Mouse (Mus musculus): ENCODE measurements around the gene Prss54.
"Not testable (repeated sequence)": the region's sequence is repeated elsewhere in the genome, so short reads cannot be mapped to it uniquely, and the experiment has no call there.

Gene Prss54

DNA sequence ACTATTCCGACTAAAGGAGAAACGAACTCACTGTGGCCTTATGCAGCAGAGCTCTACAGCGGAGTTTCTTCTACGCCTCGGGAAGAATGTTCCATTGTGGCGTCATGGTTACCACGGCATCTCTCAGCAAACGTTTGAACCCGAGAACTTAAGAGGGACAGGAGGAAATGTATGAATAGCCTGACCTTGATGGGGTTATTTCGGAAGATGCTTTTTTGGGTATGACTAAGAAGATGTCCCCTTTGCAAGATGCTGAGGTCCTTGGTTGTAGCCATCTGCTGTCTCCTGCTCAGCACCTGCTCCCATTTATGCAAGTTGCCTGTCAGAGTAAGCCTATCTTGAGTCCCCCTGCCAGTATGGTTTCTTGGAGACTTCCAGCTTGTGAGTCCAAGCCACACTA lies at the start of gene Prss54:
Prss54 (minus strand) TSS at position 101 of the 400 bp plus-strand sequence.
- no peak for DNase-seq

DNA sequence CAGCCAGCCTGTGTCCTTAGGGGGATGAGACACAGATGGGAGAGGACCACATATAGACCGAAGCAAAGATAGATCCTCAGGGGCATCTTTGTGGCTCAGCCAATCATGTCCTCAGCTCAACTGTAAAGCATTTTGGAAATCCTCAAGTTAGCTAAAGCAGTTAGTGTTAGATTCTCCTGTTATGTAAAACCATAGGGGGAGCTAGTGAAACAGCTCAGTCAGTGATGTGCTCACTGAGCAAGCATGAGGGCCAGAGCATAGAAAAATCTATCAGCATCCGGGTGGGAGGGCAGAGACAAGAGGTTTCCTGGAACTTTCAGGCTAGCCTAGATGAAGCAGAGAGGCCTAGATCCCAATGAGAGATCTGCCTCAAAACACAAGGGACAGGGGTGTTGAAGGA lies 48.7 kb upstream of the Prss54 start:
- DNase-seq = no peak

DNA sequence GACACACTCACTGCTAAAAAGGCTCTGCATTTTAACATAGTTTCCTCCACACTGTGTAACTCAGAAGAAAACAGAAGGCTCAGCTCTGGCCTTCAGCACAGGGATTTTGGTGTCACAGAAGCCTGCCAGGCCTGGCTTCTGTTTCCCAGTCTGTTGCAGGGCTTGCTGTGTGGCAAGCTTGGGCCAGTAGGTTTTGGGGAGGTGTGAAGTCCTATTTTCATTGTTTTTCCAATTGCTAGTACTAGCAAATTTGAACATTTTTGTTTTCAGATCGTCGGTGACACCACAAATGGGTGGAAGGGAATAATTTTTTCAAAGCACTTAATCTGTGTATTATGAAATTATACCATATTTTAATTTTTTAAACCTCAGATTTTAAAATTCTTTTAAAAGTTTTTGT lies 43.9 kb upstream of the Prss54 start:
- DNase-seq = no peak

DNA sequence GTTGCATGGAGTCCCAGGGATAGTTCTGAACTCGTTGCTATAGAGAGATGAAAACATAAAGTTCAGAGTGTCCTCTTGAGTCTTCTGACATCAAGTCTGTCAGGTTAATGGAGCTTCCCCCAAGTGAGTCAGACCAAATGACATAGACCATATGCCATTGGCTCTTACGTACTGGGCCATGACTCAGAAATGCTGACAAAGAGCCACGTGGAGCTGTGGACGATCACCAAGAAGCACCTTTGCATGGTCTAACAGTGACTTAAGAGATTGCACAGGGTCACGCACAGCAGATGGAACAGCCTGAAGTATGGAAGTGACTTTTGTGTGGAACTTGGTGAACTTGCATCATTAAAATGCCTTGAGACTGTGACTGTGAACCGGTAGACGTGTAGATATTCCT lies 40.2 kb upstream of the Prss54 start:
- DNase-seq = no peak

DNA sequence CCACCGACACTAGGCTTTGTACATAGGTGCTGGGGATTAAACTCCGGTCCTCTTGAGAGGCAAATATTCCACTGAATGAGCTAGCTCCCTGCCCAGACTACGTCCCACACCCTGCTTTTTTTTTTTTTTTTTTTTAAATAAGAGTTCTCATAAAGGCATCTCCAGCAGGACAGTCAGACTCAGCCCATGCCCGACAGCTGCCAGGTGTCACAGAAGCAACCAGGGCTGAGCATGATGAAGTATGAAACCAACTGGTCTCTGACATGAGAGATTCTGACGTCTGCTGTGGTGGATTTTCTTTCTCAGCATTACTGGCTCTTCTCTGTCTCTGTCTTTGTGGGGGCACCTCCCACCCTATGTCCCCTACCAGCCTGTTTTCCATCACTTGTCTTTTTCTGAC lies 35.6 kb upstream of the Prss54 start:
- no peak for DNase-seq

DNA sequence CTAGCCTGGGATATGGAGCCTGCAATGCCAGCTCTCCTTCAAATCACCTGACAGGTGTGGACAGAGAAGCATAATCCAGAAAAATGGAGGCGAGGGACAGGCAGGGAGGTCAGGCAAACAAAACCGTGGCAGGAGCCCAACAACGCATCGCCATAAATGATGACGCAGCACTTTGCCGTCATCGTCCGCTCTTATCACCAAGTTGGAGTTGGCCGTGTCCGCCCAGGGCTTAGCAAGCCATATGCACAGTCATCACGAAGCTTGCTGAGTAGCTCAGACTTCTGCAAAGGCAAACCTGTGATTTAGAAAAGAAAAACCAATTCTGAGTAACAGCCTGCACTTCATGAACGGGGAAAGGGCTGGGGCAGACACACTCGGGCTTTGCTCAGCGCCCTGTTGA lies 34.6 kb upstream of the Prss54 start:
- no peak for DNase-seq

DNA sequence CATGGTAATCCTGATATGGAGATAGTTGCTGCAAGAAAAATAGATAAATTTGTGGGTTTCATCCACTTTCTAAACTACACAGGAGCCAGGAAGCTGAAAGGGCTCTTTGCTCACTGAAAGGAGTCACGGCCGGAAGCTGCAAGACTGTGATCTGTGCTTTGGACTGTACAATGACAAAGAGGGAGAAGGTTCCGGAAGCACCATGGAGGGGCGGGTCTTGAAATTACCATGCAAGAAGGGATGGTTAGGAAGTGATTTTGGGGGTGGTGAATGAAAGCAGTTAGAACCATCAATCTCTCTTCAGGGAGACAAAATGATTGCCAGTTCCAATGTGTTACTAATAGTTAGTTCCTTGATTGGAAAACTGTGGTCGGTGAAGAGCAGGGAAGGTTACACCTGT lies 33.3 kb upstream of the Prss54 start:
- no peak for DNase-seq

DNA sequence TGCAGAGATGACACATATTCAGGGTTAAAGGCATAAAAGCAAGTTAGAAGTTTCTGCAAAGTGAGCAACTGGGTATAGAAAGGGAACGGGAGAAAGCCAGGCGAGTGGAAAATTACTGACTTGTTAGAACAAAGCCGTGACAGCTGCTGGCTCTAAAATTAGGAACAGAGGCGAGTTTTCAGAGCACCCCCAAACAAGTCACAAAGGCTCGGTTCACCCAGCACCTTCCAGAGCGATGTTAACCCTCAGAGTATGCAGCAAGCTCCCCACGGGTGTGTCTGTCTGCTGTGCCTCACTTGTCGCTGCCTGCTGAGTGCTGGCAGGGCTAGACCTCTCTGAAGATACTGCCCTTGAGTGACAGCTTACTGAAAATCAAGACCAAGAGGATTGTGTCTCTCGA lies 31.1 kb upstream of the Prss54 start:
- DNase-seq = no peak

DNA sequence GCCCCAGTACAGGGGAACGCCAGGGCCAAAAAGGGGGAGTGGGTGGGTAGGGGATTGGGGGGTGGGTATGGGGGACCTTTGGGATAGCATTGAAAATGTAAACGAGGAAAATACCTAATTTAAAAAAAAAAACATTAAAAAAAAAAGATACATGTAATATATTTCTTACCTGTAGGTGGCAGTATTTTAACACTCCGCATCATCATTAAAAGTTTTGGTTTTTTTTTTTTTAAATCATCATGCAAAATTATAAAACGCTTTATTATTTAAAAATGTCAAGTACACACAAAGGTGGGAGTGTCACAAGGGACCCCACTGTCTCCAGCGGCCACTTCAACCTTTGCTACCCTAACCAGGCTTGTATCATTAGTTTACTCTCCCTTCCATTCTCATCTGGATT lies 30.4 kb upstream of the Prss54 start:
- DNase-seq = not testable (repeated sequence)

DNA sequence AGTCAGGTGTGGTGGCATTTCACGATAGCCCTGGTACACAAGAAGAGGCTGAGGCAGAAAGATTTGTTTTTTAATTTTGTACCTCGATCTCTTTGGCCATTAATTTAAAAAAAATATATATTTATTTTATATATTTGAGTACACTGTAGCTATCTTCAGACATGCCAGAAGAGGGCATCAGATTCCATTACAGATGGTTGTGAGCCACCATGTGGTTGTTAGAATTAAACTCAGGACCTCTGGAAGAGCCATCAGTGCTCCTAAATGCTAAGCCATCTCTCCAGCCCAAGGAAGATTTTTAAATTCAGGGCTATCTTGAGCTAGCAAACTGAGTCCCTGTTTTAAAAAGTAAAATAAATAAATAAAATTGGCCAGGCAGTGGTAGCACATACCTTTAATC lies 26.0 kb upstream of the Prss54 start:
- DNase-seq = no peak

DNA sequence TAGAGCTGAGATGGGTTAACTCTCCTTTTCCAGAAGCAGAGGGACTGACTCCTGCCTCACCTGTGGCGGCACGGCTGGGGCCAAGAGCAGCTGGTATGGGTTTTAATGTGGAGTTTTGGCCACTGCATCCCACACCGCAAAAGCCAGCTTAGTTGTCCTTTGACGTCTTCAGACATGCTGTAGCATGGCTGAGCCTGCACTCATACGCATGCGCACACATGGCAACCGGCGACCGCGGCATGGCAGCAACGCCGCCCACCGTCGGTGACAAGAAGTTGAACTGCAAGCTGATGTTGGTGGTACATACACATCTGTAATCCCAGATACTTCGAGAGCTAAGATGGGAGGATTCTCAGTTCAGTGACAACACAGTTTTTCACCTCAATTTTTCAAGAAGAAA lies 25.2 kb upstream of the Prss54 start:
- DNase-seq = peak in 1 of 2 experiments; percentile 15

DNA sequence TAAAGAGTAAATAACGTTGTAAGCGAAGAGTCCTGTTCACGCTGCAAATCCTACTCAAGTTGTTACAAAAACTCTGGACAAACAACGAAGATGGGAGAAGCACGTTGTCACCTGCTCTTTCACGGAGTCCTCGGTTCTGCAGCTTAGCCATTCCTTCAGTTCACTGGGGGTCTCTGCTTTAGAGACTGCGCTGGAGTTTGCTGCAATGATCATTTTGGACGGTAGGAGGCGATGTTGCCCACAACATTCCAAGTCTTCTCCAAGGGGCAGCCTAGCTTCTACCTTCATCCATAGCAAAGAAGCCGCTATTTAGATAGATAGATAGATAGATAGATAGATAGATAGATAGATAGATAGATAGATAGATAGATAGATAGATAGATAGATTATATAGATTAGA lies 23.7 kb upstream of the Prss54 start:
- DNase-seq = peak; percentile 81 to 85

DNA sequence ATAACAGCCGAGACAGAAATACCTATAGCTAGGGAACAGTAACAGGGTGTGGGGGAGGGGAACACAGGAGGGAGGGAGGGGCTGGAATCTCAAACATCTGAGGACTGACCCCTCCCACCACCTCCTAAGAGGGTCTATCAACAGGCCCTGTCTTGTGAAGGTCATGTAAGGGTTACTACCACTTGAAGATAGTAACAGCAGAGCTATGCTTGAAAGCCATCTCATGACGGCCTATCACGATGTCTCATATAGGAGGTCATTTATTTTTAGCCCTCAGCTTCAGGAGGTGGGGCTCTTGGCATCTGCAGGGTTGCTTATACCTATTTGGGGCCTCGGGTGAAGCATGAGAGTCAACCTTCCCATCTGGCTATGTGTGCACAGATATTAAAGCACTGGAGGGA lies 20.7 kb upstream of the Prss54 start:
- no peak for DNase-seq

DNA sequence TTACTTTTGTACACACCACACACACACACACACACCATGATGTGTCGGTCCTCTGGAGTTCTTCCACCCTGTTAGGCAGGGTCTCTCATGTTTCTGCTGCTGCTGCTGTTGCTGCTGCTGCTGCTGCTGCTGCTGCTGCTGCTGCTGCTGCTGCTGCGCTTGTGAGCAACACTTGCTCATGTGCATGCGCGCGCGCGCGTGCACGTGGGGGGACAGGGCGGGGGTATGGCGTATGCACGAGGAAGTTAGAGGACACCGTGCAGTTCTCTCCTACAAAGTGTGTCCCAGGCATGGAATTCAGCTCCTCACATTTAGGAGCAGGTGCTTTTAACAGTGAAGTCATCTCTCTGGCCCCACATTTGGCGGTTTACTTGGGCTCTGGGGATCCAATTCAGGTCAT lies 19.0 kb upstream of the Prss54 start:
- no peak for DNase-seq

DNA sequence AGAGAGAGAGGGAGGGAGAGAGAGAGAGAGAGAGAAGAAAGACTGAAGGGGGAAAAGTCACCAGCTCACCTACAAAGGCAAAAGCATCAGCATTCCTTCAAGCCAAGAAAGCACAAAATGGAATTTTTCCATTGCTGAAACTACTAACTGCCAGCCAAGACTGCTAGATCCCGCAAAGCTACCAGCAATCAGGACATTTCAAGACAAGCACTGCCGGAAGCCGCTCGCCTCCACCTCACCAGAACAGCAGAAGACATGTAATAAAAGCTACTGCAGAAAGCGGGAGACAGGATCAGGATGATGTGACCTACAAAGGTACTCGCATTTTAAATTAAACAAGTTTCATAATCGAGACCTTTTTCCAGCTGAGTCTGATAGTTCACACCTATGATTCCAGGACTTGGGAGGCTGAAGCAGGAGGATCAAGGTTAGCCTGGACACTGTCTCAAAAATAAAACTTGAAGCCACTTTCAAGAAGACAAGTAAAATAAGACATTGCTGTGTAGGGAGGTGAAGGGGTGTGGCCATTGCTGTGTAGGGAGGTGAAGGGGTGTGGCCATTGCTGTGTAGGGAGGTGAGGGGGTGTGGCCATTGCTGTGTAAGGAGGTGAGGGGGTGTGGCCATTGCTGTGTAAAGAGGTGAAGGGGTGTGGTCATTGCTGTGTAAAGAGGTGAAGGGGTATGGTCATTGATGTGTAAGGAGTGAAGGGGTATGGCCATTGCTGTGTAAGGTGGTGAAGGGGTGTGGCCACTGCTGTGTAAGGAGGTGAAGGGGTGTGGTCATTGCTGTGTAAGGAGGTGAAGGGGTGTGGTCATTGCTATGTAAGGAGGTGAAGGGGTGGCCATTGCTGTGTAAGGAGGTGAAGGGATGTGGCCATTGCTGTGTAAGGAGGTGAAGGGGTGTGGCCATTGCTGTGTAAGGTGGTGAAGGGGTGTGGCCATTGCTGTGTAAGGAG lies 17.6 kb upstream of the Prss54 start:
- DNase-seq = no peak

DNA sequence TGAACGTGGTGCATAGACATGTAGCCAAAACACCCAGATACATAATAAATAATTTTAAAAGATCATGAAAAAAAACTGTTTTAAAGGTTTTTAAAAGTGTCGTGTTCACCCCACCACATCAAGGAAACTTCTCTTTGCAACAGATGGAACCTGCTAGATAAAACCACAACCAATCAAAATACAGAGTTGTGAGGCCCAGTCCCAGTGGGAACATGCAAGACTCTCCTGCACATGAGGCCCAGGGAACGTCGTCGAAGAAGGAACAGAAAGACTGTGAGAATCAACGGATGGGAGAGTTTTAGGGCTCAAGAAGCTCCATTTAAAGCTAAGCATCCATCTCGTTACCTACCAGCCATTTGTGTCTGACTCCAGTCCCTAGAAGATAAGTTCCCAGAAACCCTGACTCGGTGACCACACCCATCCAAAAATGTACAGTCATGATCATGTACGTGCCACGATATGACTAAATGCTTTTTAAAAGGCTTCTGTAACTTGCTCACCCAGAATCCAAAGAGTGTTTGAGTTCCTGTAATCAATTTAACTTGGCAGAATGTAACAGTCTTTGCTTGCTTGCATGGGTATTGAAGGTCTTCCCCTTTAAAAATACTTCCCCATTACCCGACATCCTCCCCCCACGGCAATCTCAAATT lies 16.1 kb upstream of the Prss54 start:
- DNase-seq = no peak

DNA sequence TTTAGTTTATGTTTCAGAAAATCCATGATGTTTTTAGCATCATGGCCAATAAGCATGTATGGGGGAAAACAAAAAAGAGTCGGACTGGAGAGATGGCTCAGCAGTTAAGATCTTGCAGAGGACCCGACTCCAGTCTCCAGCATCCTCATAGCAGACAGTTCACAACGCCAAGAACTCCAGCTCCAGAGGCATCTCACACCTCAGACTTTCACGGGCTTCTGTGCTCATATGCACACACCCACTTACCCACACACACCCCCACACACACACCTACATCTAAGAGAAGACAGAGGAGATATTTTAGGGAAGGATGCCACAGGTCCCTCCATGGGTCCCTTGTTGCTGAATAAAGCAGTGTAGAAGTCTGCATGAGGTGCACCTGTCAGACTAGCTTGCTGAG lies 14.4 kb upstream of the Prss54 start:
- DNase-seq = no peak

DNA sequence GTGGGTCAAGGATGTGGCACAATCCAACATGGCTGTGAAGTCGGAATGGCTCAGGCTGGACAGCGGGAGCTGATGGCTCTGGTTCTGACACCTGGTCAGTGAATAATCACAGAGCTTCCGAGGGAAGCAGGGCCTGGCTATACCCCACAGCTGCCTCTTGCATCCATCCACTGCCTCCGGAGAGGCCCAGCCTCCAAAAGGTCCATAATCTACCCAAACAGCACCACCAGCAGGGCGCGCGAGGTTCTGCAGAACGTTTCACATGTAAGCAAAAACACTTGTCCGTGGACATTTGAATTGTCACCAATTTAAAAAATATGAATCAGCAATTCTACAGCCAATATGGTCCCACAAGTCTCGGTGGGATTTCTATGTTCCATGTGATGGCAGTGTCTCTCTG lies 13.1 kb upstream of the Prss54 start:
- no peak for DNase-seq

DNA sequence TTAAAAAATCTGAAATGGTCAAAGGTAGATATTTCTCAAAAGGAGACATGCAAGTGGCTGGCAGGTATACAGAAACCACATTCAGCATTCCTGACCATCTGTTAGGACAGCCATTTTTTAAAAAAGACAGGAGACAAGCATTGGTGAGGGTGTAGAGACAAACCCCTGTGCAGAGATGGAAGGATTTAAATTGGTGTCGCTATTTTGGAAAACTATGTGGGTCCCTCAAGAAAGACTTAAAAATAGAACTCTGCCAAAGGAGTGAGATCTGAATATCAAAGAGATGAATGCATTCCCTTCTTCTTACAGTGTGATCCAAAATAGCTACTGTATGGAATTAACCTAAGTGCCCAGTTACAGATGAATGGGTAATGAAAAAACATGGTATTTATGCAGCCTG lies 11.2 kb upstream of the Prss54 start:
- DNase-seq = no peak

DNA sequence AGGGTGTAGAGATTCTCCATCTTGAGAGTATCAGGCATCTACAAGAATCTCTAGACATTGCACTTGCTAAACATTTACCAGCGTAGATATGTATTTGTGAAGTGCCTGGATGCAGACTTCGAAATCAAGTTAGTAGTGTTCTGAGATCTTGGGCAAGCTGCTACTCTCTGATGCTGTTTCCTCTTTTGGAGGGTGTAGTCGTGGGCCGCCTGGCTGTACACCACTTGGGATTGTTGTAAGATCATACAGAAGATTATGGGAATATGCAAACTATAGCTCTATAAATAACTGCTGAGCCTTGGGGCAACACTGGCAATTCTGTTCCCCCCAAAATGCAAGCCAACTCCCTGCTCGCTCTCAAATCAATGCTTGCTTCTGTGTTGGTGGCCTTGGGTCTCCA lies 3.0 kb downstream of the Prss54 start:
- DNase-seq = no peak

DNA sequence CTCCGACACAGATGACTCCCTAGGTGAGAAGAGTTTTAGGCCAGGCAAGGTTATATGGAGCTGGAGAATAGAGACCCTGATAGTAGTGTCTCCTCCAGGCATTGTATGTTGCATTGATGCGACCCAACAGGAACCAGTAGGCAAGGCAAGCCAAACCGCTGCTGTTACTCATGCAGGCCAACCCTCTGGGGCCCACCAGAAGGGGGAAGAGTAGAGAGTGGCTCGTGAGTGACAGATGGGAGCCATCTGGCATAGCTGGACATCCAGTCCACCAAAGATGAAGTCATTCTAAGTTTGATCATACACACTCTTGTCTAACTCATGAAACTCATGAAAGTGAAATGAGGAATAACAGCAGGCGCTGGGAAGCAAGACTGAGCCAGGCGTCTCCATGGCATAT lies 9.3 kb downstream of the Prss54 start:
- DNase-seq = no peak

DNA sequence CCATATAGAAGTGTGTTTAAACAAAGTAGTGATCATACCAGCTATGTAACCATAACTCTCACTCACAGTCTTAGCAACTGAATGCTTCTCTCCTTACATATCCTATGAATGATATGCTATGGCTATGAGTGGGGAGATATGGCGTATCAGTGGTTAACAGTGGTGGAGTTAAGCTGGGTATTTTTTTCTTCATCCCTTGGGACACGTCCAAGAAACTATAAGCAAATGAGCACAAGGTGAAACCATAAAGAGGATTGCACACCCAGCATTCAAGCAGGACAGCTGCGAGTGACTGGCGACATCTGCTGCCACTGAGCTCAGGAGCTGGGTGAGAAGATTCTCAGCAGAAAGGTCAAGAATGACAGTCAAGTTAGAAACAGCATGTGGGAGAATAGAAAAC lies 9.9 kb downstream of the Prss54 start:
- DNase-seq = no peak

DNA sequence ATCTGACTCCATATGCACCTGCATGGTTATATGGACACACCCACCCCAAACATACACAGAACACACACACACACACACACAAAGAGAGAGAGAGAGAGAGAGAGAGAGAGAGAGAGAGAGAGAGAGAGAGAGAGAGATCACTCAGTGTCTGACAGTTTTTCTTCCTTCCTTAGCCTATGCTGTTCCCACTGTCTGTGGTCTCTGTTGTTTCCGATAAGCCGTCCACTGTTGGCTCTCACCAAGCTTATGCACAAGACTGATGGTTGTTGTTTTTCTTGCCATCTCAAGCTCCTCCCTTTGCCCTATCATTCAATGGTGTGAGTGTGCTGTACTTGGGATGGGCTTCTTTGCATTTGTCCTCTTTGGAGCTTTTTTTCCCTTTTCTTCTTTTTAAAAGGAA lies 20.2 kb downstream of the Prss54 start:
- no peak for DNase-seq

DNA sequence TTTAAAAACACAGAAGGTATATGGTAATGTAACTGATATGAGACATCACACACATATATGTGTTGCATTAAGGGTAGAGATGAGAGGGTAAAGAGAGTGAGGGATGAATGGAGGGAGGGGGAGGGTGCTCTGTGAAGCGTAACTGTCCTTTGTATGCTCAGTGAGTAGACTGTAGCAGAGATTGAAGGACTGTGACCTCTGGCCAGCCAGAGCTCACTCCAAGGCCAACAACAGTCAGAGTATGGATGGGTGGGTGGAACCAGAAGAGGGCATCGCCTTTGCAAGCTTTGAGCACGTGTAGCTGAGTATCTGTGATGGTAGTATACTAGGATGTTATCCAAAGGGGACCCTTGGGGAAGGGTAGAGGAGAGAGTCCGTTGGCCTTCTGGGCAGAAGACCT lies 24.6 kb downstream of the Prss54 start:
- no peak for DNase-seq
